Mouse (Mus musculus) lung, postnatal 0 days (tissue): ENCODE results near the gene Emilin1. TPM values are rescaled to one million over a fixed set of nuclear protein-coding genes. Genes with fewer than 3 reads are reported as not detected.

Source experiments
- ATAC-seq: fragments of 200-750 bp; cut with Nextera tagmentation; 2 replicates; pipeline ENCODE4 v1.8.0; 2017; ENCODE audit warnings: moderate library complexity
- DNase-seq: peaks from one replicate; pipeline ENCODE4 v3.0.0-alpha.2; 2016; ENCODE audit warnings: low spot score
- H3K27ac ChIP-seq: fragments of 300-500 bp; sonication (generic); 2 replicates; pipeline ENCODE4 v1.5.1; 2014; ENCODE audit warnings: antibody characterized with exemption, mild to moderate bottlenecking, low read length, mixed read lengths
- H3K27me3 ChIP-seq: fragments of 300-500 bp; sonication (generic); replicated peaks from 2 replicates; pipeline ENCODE4 v1.6.1; 2014; ENCODE audit warnings: low read length, mixed read lengths; ENCODE audit not compliant: insufficient read depth
- H3K36me3 ChIP-seq: fragments of 300-500 bp; sonication (generic); 2 replicates; pipeline ENCODE4 v1.6.1; 2014; ENCODE audit warnings: low read length, mixed read lengths; ENCODE audit not compliant: insufficient read depth
- H3K4me1 ChIP-seq: fragments of 300-500 bp; sonication (generic); 2 replicates; pipeline ENCODE4 v1.6.1; 2014; ENCODE audit warnings: antibody characterized with exemption, low read depth, low read length, mixed read lengths; ENCODE audit not compliant: insufficient read depth
- H3K4me2 ChIP-seq: fragments of 300-500 bp; sonication (generic); replicated peaks from 2 replicates; pipeline ENCODE4 v1.6.1; 2014; ENCODE audit warnings: low read depth, mild to moderate bottlenecking, low read length, moderate library complexity, mixed read lengths
- H3K4me3 ChIP-seq: fragments of 300-500 bp; sonication (generic); 2 replicates; pipeline ENCODE4 v1.5.1; 2014; ENCODE audit warnings: low read depth, low read length
- H3K9ac ChIP-seq: fragments of 300-500 bp; sonication (generic); replicated peaks from 2 replicates; pipeline ENCODE4 v1.6.1; 2014; ENCODE audit warnings: low read depth, mild to moderate bottlenecking
- H3K9me3 ChIP-seq: fragments of 300-500 bp; sonication (generic); 2 replicates; pipeline ENCODE4 v1.6.1; 2016; ENCODE audit warnings: low read length, mixed read lengths
- CTCF ChIP-seq: IDR thresholded peaks from 2 replicates; pipeline ENCODE4 v1.5.1; 2016; ENCODE audit warnings: antibody characterized with exemption, mild to moderate bottlenecking
- EP300 ChIP-seq: IDR thresholded peaks from 2 replicates; pipeline ENCODE4 v1.6.1; 2016; ENCODE audit warnings: antibody characterized with exemption, mild to moderate bottlenecking, control low read depth
- WGBS: fragments of 180-500 bp; shearing (Covaris S2); extraction: QIAGEN DNeasy Blood & Tissue Kit; methylation state at CpG from one replicate; pipeline ENCODE4 v1.1.7; 2014; 5-methylcytosine and 5-hydroxymethylcytosine counted together
- polyA plus RNA-seq: library from polyadenylated mRNA; unstranded; fragments of >200 nt; fragmentation: Nextera tagmentation; extraction: Ambion mirVana; gene quantifications from 2 replicates; pipeline ENCODE4 v1.2.1, GENCODE M21; 2015

Emilin1 gene
- polyA plus RNA-seq, 1 experiment from 2014 or later: 121 TPM

GRCm38 (mm10) chr5:30968416-30968815 lies 55.2 kb downstream of the Emilin1 start, which contains the start of gene Tcf23:
TSS of gene Tcf23 (plus strand) at chr5:30968662.
- H3K36me3 ChIP-seq: no peaks in the 10 kb centered on the region
- H3K9me3 ChIP-seq: no peaks in the 10 kb centered on the region
- WGBS: 52% methylated on average over 8 of the region's 8 CpGs
- no peak within 1 kb of the TSS for H3K4me3 ChIP-seq
- no peaks in the 10 kb centered on the region for H3K27me3 ChIP-seq
- H3K9ac ChIP-seq: no peak within 1 kb of the TSS
- no peak within 1 kb of the TSS for H3K4me2 ChIP-seq
- H3K27ac ChIP-seq: no peak within 1 kb of the TSS
- DNase-seq (peak; percentile 36), ATAC-seq (no peak)
- no peak for TF ChIP-seq CTCF
- H3K4me1 ChIP-seq: no peaks in the 10 kb centered on the region

DNA sequence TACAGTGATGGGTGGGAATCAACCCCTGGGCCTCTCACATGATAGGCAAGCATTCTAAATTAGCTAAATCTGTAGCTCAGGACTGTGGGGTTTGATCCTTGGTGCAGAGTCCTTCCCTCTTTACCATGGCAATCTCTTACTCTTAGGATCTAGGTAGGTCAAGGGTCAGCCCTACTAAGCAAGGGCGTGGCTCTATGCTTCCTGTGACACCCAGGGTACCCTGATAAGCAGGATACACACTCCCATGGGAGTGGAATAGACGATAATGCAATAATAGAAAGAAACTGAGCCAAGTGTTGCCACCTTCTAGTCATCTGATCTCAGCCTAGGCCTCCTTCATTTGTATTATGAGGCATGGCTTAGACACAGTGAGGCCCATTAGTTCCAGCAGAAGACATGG lies 56.2 kb downstream of the Emilin1 start:
- Histone ChIP-seq H3K4me1 (no peaks in the 10 kb centered on the region), H3K36me3 (no peaks in the 10 kb centered on the region), H3K27me3 (no peaks in the 10 kb centered on the region), H3K9ac (no peak overlapping the region), H3K27ac (no peak overlapping the region), H3K4me3 (no peak overlapping the region), H3K9me3 (no peaks in the 10 kb centered on the region), H3K4me2 (no peak overlapping the region)
- no peak for ATAC-seq
- no peak for DNase-seq
- WGBS: 45% methylated on average over 2 of the region's 2 CpGs
- TF ChIP-seq CTCF (no peak), EP300 (no peak)

Other genes starting within 250 kb of the Emilin1 start
- gene Cenpa, start 246.6 kb upstream of the Emilin1 start, polyA plus RNA-seq: 24.4 and 25.5 TPM in 2 replicates
- 1.4 and 1.6 TPM in 2 replicates for gene Dpysl5, start 201.8 kb upstream of the Emilin1 start, polyA plus RNA-seq
- gene Mapre3, start 98.8 kb upstream of the Emilin1 start, polyA plus RNA-seq: 23.2 and 27.2 TPM in 2 replicates
- 58.2 and 63.8 TPM in 2 replicates for gene Tmem214, start 45.4 kb upstream of the Emilin1 start, polyA plus RNA-seq
- 9.9 and 10.2 TPM in 2 replicates for gene Agbl5, start 24.7 kb upstream of the Emilin1 start, polyA plus RNA-seq
- 340 and 365 TPM in 2 replicates for gene Ost4, start 5.6 kb upstream of the Emilin1 start, polyA plus RNA-seq
- gene Khk, start 8.0 kb downstream of the Emilin1 start, polyA plus RNA-seq: 43.6 and 48.7 TPM in 2 replicates
- 1.8 and 2.3 TPM in 2 replicates for gene Cgref1, start 32.2 kb downstream of the Emilin1 start, polyA plus RNA-seq
- 76.5 and 79.7 TPM in 2 replicates for gene Preb, start 47.0 kb downstream of the Emilin1 start, polyA plus RNA-seq
- 0.44 and 0.49 TPM in 2 replicates for gene Tcf23, start 55.3 kb downstream of the Emilin1 start, polyA plus RNA-seq
- gene Atraid, start 134.9 kb downstream of the Emilin1 start, polyA plus RNA-seq: 260 and 289 TPM in 2 replicates
- gene Slc5a6, start 135.5 kb downstream of the Emilin1 start, polyA plus RNA-seq: 3.4 and 3.6 TPM in 2 replicates
- 4.1 and 4.2 TPM in 2 replicates for gene Cad, start 141.4 kb downstream of the Emilin1 start, polyA plus RNA-seq
- gene Dnajc5g, start 192.9 kb downstream of the Emilin1 start, polyA plus RNA-seq: not detected in 2 replicates
- gene Slc30a3, start 194.8 kb downstream of the Emilin1 start, polyA plus RNA-seq: not detected in 2 replicates
- gene Trim54, start 203.3 kb downstream of the Emilin1 start, polyA plus RNA-seq: 0.49 and 0.55 TPM in 2 replicates
- gene Ucn, start 225.4 kb downstream of the Emilin1 start, polyA plus RNA-seq: not detected in 2 replicates
- gene Mpv17, start 240.8 kb downstream of the Emilin1 start, polyA plus RNA-seq: 38.2 and 53.6 TPM in 2 replicates